Mouse (Mus musculus): Measurements from ENCODE around the gene Slc25a21. TPM values are rescaled to one million over a fixed set of nuclear protein-coding genes. Genes with fewer than 3 reads are reported as not detected.
"Not testable (repeated sequence)": the region's sequence is repeated elsewhere in the genome, so short reads cannot be mapped to it uniquely, and the experiment has no call there.

The Slc25a21 gene
- polyA plus RNA-seq, 1 experiment from 2014 or later: not detected

- H3K4me3 ChIP-seq (ENCODE audit: low read depth, low read length); H3K4me1 ChIP-seq (ENCODE audit: control insufficient read depth, insufficient read depth, low read length); DNase-seq (ENCODE audit: low spot score); H3K36me3 ChIP-seq (ENCODE audit: control insufficient read depth, insufficient read depth, low read length); H3K4me2 ChIP-seq (ENCODE audit: low read length); H3K9ac ChIP-seq (ENCODE audit: low read length); H3K27ac ChIP-seq (ENCODE audit: low read depth, low read length); H3K9me3 ChIP-seq (replicated peaks; ENCODE audit: control insufficient read depth, low read length); H3K27me3 ChIP-seq (replicated peaks; ENCODE audit: control insufficient read depth, insufficient read depth, low read length): not testable (repeated sequence)
- WGBS: 79% methylated on average over 5 of the region's 5 CpGs
- ATAC-seq: 0 out of 2 replicates have a peak, but pooled peaks have one; percentile 40
Measured at GRCm38 (mm10) chr12:57212463-57212862, 15.2 kb upstream of the Slc25a21 start.

- H3K4me3 ChIP-seq (ENCODE audit: low read depth, low read length): peak overlapping the region; percentile 34
- no peaks in the 10 kb centered on the region for H3K9me3 ChIP-seq (replicated peaks; ENCODE audit: control insufficient read depth, low read length)
- 8% methylated on average over 30 of the region's 30 CpGs for WGBS
- peak overlapping the region; percentile 62 for H3K9ac ChIP-seq (ENCODE audit: low read length)
- peak; percentile 73 for ATAC-seq
- no peaks in the 10 kb centered on the region for H3K27me3 ChIP-seq (replicated peaks; ENCODE audit: control insufficient read depth, insufficient read depth, low read length)
- H3K36me3 ChIP-seq (ENCODE audit: control insufficient read depth, insufficient read depth, low read length): no peaks in the 10 kb centered on the region
- peak overlapping the region; percentile 39; the same call in 1 of the 2 replicates for H3K27ac ChIP-seq (ENCODE audit: low read depth, low read length)
- peaks cover 3% of the 10 kb centered on the region for H3K4me1 ChIP-seq (ENCODE audit: control insufficient read depth, insufficient read depth, low read length)
- H3K4me2 ChIP-seq (ENCODE audit: low read length): peak overlapping the region; percentile 69
- peak; percentile 24 for DNase-seq (ENCODE audit: low spot score)
Measured at GRCm38 (mm10) chr12:57211353-57212311, 14.4 kb upstream of the Slc25a21 start.

- Histone ChIP-seq H3K36me3 (ENCODE audit: control insufficient read depth, insufficient read depth, low read length) (no peaks in the 10 kb centered on the region), H3K9ac (ENCODE audit: low read length) (no peak overlapping the region), H3K9me3 (replicated peaks; ENCODE audit: control insufficient read depth, low read length) (no peaks in the 10 kb centered on the region), H3K4me3 (ENCODE audit: low read depth, low read length) (no peak overlapping the region), H3K4me1 (ENCODE audit: control insufficient read depth, insufficient read depth, low read length) (no peaks in the 10 kb centered on the region), H3K27me3 (replicated peaks; ENCODE audit: control insufficient read depth, insufficient read depth, low read length) (no peaks in the 10 kb centered on the region), H3K4me2 (ENCODE audit: low read length) (no peak overlapping the region), H3K27ac (ENCODE audit: low read depth, low read length) (no peak overlapping the region)
- WGBS: 91% methylated on average over 4 of the region's 4 CpGs
- ATAC-seq (no peak), DNase-seq (ENCODE audit: low spot score) (no peak)
Measured at GRCm38 (mm10) chr12:57204276-57204851, 7.1 kb upstream of the Slc25a21 start.

DNA sequence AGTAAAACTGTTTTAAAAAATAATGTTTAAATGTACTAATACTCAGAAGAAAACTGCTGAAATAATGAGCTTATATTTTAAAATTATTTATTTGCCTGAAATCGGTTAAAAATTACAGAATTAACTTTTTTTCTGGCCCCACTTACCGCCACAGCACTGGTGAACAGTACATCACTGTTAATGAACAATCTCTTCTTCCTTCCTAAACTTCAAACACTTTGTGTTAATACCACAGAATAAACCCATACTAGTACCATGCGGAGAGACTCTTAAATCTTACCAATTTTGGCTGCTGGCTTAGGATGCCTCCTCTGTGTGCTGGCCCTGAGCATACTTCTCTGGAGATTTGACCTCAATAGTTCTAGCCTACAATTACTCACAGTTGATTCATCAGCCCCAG is 4.6 kb upstream of the Slc25a21 start:
- no peak for ATAC-seq
- Histone ChIP-seq H3K4me3 (ENCODE audit: low read depth, low read length) (no peak overlapping the region), H3K27me3 (replicated peaks; ENCODE audit: control insufficient read depth, insufficient read depth, low read length) (peaks cover 5% of the 10 kb centered on the region; the same call in 1 of the 2 replicates), H3K4me1 (ENCODE audit: control insufficient read depth, insufficient read depth, low read length) (no peaks in the 10 kb centered on the region), H3K27ac (ENCODE audit: low read depth, low read length) (no peak overlapping the region), H3K9ac (ENCODE audit: low read length) (no peak overlapping the region), H3K36me3 (ENCODE audit: control insufficient read depth, insufficient read depth, low read length) (no peaks in the 10 kb centered on the region), H3K4me2 (ENCODE audit: low read length) (no peak overlapping the region), H3K9me3 (replicated peaks; ENCODE audit: control insufficient read depth, low read length) (no peaks in the 10 kb centered on the region)
- WGBS: 96% methylated on average over 3 of the region's 3 CpGs
- no peak for DNase-seq (ENCODE audit: low spot score)

GRCm38 (mm10) chr12:57199427-57199826 is 2.2 kb upstream of the Slc25a21 start:
- no peak for DNase-seq (ENCODE audit: low spot score)
- Histone ChIP-seq H3K9me3 (replicated peaks; ENCODE audit: control insufficient read depth, low read length) (no peaks in the 10 kb centered on the region), H3K4me1 (ENCODE audit: control insufficient read depth, insufficient read depth, low read length) (no peaks in the 10 kb centered on the region), H3K27me3 (replicated peaks; ENCODE audit: control insufficient read depth, insufficient read depth, low read length) (peaks cover 8% of the 10 kb centered on the region; the same call in 1 of the 2 replicates), H3K36me3 (ENCODE audit: control insufficient read depth, insufficient read depth, low read length) (no peaks in the 10 kb centered on the region), H3K4me2 (ENCODE audit: low read length) (no peak overlapping the region), H3K4me3 (ENCODE audit: low read depth, low read length) (no peak overlapping the region), H3K27ac (ENCODE audit: low read depth, low read length) (no peak overlapping the region), H3K9ac (ENCODE audit: low read length) (no peak overlapping the region)
- WGBS: 100% methylated on average over 2 of the region's 2 CpGs
- no peak for ATAC-seq

- H3K9me3 ChIP-seq (replicated peaks; ENCODE audit: control insufficient read depth, low read length): no peaks in the 10 kb centered on the region
- H3K27ac ChIP-seq (ENCODE audit: low read depth, low read length): no peak overlapping the region
- no peak overlapping the region for H3K4me2 ChIP-seq (ENCODE audit: low read length)
- no peaks in the 10 kb centered on the region for H3K4me1 ChIP-seq (ENCODE audit: control insufficient read depth, insufficient read depth, low read length)
- no peak overlapping the region for H3K9ac ChIP-seq (ENCODE audit: low read length)
- DNase-seq (ENCODE audit: low spot score) (no peak), ATAC-seq (no peak)
- H3K36me3 ChIP-seq (ENCODE audit: control insufficient read depth, insufficient read depth, low read length): no peaks in the 10 kb centered on the region
- H3K4me3 ChIP-seq (ENCODE audit: low read depth, low read length): no peak overlapping the region
- H3K27me3 ChIP-seq (replicated peaks; ENCODE audit: control insufficient read depth, insufficient read depth, low read length): peaks cover 8% of the 10 kb centered on the region; the same call in 1 of the 2 replicates
Measured at GRCm38 (mm10) chr12:57198269-57198668, 997 bp upstream of the Slc25a21 start.

DNA sequence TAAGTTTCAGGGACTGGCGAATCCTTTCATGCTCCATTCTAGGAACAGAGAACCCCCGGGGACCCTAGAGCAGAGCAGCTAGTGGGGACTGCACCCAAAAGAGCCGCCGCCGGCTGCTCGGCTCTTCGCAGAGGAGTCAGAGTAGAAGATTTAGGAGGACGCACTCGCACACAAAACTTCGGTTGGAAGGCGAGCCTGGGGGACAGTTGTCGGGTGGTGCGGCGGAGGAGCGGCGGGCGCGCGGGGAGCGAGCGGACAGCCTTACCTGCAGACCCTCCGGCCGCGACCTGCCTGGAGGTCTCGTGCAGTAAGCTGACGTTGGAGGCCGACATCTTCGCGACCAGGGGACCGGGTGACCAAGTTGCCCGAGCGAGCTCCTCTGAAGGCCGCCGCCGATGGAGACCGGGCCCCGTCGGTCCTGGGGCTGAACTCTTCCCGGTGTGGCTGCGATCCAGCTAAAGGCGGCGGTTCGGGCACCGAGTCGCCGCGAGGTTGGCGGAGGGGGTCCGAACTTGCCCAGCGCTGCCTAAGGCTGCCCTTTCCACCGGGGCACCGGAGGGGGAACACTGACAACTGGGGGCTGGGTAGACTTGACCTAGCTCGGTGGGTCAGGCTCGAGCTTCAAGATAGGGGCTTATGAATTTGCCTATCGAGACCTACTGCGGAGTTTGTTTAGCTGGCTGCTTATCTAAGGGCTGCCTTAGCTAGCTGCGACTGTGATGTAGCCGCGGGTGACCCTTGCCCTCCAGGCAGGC is 487 bp downstream of the Slc25a21 start:
- Histone ChIP-seq H3K4me2 (ENCODE audit: low read length) (peak overlapping the region; percentile 85), H3K4me1 (ENCODE audit: control insufficient read depth, insufficient read depth, low read length) (no peaks in the 10 kb centered on the region), H3K36me3 (ENCODE audit: control insufficient read depth, insufficient read depth, low read length) (no peaks in the 10 kb centered on the region), H3K27me3 (replicated peaks; ENCODE audit: control insufficient read depth, insufficient read depth, low read length) (peaks cover 8% of the 10 kb centered on the region; the same call in 1 of the 2 replicates), H3K9ac (ENCODE audit: low read length) (peak overlapping the region; percentile 54), H3K4me3 (ENCODE audit: low read depth, low read length) (peak overlapping the region; percentile 40), H3K9me3 (replicated peaks; ENCODE audit: control insufficient read depth, low read length) (no peaks in the 10 kb centered on the region), H3K27ac (ENCODE audit: low read depth, low read length) (no peak overlapping the region)
- peak; percentile 33 for DNase-seq (ENCODE audit: low spot score)
- WGBS: under 1% methylated on average over 59 of the region's 59 CpGs
- peak; percentile 47 for ATAC-seq

DNA sequence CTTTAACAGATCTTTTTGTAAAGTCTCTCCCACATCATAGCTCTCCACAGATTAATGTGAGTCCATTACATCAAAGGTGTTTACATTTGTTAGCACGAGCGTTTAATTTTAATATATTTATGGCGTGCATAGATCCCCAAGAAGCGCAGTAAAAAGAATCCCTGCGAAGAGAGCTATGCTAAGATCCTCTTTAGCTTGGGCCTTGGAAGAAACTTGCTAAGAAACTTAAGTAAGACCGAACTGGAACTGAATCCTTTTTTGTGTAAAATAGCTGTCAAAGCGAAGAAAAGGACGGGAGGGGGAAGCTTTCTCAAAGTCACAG is 1.0 kb downstream of the Slc25a21 start:
- ATAC-seq (no peak), DNase-seq (ENCODE audit: low spot score) (no peak)
- Histone ChIP-seq H3K9me3 (replicated peaks; ENCODE audit: control insufficient read depth, low read length) (no peaks in the 10 kb centered on the region), H3K4me2 (ENCODE audit: low read length) (peak overlapping the region; percentile 85), H3K4me3 (ENCODE audit: low read depth, low read length) (peak overlapping the region; percentile 40), H3K9ac (ENCODE audit: low read length) (peak overlapping the region; percentile 54), H3K36me3 (ENCODE audit: control insufficient read depth, insufficient read depth, low read length) (no peaks in the 10 kb centered on the region), H3K27me3 (replicated peaks; ENCODE audit: control insufficient read depth, insufficient read depth, low read length) (peaks cover 8% of the 10 kb centered on the region; the same call in 1 of the 2 replicates), H3K4me1 (ENCODE audit: control insufficient read depth, insufficient read depth, low read length) (no peaks in the 10 kb centered on the region), H3K27ac (ENCODE audit: low read depth, low read length) (no peak overlapping the region)
- 10% methylated on average over 8 of the region's 8 CpGs for WGBS

Measured in forebrain, embryonic 14.5 days (tissue).